Mouse (Mus musculus) bone marrow, adult 2 months (tissue): ENCODE results near the gene Crabp2. TPM values are rescaled to one million over a fixed set of nuclear protein-coding genes. Genes with fewer than 3 reads are reported as not detected.
A peak's percentile ranks its signal among the peaks of the same experiment; 100 is the strongest.
"Not testable (repeated sequence)": the region's sequence is repeated elsewhere in the genome, so short reads cannot be mapped to it uniquely, and the experiment has no call there.

Experiments
- H3K27ac ChIP-seq: fragments of 200-500 bp; 2 replicates; pipeline ENCODE4 v1.5.1; 2012; ENCODE audit warnings: low read depth, mild to moderate bottlenecking, control low read depth, inconsistent platforms, low read length; ENCODE audit not compliant: control insufficient read depth, poor library complexity, insufficient read depth
- H3K4me1 ChIP-seq: fragments of 200-500 bp; 2 replicates; pipeline ENCODE4 v1.6.1; 2011; ENCODE audit warnings: low read length; ENCODE audit not compliant: control insufficient read depth, insufficient read depth
- H3K4me3 ChIP-seq: fragments of 200-500 bp; replicated peaks from 2 replicates; pipeline ENCODE3; 2011; ENCODE audit warnings: mild to moderate bottlenecking, low read depth, low read length, control low read depth; ENCODE audit not compliant: control insufficient read depth
- CTCF ChIP-seq: fragments of 200-500 bp; IDR thresholded peaks from 2 replicates; pipeline ENCODE4 v1.5.1; 2011; ENCODE audit warnings: low read length, control low read depth; ENCODE audit not compliant: control insufficient read depth, insufficient read depth
- POLR2A ChIP-seq: fragments of 200-500 bp; IDR thresholded peaks from 2 replicates; pipeline ENCODE4 v1.6.1; 2011; ENCODE audit warnings: low read depth, mild to moderate bottlenecking, control low read depth, low read length, borderline replicate concordance; ENCODE audit not compliant: control insufficient read depth
- WGBS: fragments of 180-500 bp; shearing (Covaris S2); methylation state at CpG from one replicate; pipeline ENCODE4 v1.1.7; 2018; 5-methylcytosine and 5-hydroxymethylcytosine counted together
- polyA plus RNA-seq: library from polyadenylated mRNA; stranded (reverse); fragments of >200 nt; gene quantifications from 2 replicates; pipeline ENCODE4 v1.2.4, GENCODE M21; 2011; ENCODE audit warnings: low replicate concordance; ENCODE audit not compliant: missing spikeins, insufficient read depth, insufficient read length

Crabp2 gene
- polyA plus RNA-seq: 3.3 TPM in 1 of 2 replicates, not detected in the other

DNA sequence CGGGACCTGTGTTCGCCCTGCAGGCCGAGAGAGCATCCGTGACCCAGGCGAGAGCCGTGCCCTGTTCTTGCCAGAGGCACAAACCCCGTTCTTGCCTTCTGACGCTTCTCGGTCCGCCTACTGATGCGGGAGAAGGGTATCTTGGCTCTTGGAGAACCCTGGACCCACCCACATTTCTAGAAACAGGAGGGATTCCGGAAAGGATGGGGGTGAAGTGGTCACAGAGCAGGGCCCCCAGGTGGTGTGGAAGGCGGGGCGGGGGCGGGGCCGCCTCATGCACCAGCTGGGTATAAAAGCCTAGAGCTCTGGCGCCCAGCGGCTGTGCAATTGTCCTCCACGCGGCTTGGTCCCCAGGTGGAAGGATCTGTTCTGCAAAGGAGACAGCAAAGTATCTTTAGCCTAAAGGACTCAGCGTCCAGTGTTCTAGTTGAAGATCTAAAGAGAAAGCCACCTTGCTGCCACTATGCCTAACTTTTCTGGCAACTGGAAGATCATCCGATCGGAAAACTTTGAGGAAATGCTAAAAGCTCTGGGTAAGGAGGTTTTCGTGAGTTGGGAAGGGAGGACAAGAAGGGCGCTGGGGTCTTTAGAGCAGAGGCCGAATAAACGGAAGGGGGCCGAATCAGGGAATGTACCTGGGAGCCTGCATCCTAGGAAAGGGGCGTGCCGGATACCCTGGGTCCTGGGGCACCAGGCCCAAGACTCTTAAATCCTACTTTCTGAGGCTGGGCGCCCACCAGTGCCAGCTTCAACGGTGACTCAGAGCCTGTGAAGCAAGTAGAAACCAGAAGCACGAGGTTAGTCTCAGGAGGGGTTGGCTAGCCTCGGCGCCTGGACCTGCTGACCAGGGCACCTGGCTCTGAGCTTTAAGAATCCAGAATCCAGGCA lies at the start of gene Crabp2:
Gene Crabp2 (plus strand): TSS at position 289 of the 888 bp plus-strand sequence.
- TF ChIP-seq POLR2A: no peak
- TF ChIP-seq CTCF: no peak
- WGBS: 5% methylated on average over 35 of the region's 35 CpGs
- no peaks in the 10 kb centered on the region for H3K4me1 ChIP-seq
- H3K27ac ChIP-seq: no peak within 1 kb of the TSS; the same call in 1 of the 2 replicates
- no peak within 1 kb of the TSS for H3K4me3 ChIP-seq

DNA sequence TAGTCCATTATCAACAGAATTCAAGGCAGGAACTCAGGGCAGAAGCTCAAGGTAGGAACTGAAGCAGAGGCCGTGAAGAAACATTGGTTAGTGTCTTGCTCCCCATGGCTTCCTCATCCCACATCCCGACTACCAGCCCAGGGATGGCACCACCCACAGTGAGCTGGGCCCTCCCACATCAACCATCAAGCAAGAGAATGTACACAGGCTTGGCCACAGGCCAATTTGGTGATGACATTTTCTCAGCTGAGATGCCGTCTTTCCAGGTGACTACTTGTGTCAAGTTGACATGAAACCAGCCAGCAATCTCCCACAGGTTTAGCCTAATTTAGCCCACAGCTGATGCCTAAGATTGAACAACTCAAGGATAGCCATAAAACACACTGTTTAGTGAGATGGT lies 49.2 kb upstream of the Crabp2 start:
- no peak overlapping the region for H3K4me3 ChIP-seq
- WGBS: 46% methylated on average over 3 of the region's 3 CpGs
- H3K27ac ChIP-seq: no peak overlapping the region
- peaks cover 6% of the 10 kb centered on the region for H3K4me1 ChIP-seq
- TF ChIP-seq POLR2A (no peak), CTCF (no peak)

DNA sequence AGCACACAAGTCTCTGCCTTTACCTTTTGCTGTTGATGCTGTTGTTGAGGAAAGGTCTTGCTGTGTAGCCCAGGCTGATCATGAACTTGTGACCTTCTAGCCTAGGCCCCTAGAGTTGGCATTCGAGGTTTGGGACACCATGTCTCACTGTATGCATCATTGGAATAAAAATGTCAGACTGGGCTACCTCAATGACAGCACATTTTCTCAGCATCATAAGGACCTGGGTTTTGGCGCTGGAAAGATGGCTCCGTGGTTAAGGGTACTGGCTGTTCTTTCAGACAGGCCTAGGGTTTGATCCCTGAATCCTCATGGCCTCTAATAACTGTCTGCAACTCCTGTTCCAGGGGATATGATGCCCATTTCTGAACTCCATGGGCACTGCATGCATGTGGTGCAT lies 48.7 kb upstream of the Crabp2 start:
- 83% methylated on average over 3 of the region's 3 CpGs for WGBS
- peaks cover 6% of the 10 kb centered on the region for H3K4me1 ChIP-seq
- TF ChIP-seq CTCF (no peak), POLR2A (no peak)
- H3K27ac ChIP-seq: no peak overlapping the region
- no peak overlapping the region for H3K4me3 ChIP-seq

DNA sequence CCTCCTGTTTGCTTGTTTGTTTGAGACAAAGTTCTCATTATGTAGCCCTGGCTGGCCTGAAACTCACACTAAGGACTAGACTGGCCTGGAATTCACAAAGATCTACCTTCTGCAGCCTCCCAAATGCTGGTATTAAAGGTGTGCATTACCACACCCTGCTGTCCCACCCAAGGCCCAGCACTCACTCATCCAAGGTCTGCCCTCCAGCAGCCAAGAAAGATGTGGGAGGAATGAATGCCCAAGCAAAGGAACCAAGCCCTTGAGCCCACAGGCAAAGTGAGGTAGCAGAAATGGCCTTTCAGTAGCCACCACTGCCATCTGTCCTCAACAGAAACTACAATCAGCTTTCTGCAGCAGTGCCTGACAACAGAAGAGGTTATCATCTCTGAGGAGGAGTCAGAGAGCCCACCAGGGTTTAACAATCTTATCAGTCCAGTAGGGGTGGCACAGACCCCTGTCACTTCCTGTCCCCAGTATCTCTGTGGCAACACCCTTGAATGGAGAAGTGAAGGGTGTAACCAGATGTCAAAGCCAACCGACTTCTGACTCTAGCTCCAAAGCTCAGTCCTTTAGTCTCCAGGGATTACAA lies 47.3 kb upstream of the Crabp2 start:
- TF ChIP-seq POLR2A (no peak), CTCF (no peak)
- 3% methylated on average over 1 of the region's 1 CpGs for WGBS
- peaks cover 6% of the 10 kb centered on the region for H3K4me1 ChIP-seq
- H3K4me3 ChIP-seq: peak overlapping the region; percentile 1
- peak overlapping the region; percentile 75 for H3K27ac ChIP-seq

DNA sequence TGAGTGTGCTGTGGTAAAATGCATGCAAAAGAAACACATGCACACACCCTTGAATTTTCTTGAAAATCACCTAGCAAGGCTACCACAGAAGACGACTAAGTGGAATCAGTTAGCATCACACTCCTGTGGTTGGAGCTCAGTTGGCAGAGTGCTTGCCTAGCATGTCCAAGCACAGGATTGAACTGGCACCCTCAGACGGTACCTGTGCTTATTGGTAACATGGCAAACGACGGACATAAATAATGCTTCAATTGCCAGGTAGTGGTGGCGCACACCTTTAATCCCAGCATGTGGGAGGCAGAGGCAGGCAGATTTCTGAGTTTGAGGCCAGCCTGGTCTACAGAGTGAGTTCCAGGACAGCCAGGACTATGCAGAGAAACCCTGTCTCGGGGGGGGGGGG lies 46.5 kb upstream of the Crabp2 start:
- not testable (repeated sequence) for H3K4me3 ChIP-seq, H3K4me1 ChIP-seq
- peak overlapping the region; percentile 75; the same call in 1 of the 2 replicates for H3K27ac ChIP-seq
- WGBS: 44% methylated on average over 6 of the region's 6 CpGs

DNA sequence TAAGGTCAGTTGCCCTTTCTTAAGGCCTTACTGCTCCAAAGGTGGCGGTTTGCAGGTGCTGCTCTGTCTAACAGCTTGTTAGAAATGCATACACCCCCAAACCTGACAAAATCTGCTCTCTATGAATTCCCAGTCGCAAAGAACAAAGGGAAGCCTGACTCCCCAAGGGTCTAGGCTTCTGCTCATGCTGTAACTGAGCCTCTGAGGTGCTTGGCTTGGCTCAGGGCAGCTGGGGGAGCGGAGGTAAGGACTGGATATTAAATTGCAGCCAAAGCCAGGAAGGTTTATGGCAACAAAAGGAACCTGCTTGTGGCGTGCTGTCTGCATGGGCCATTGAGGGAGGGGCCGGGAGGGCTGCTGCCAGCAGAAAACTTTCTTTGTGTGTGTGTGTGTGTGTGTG lies 44.6 kb upstream of the Crabp2 start:
- peaks cover 6% of the 10 kb centered on the region for H3K4me1 ChIP-seq
- H3K27ac ChIP-seq: 0 out of 2 replicates have a peak overlapping the region, but pooled peaks have one; percentile 1
- WGBS: 69% methylated on average over 5 of the region's 5 CpGs
- no peak overlapping the region for H3K4me3 ChIP-seq
- TF ChIP-seq POLR2A: no peak
- no peak for TF ChIP-seq CTCF

DNA sequence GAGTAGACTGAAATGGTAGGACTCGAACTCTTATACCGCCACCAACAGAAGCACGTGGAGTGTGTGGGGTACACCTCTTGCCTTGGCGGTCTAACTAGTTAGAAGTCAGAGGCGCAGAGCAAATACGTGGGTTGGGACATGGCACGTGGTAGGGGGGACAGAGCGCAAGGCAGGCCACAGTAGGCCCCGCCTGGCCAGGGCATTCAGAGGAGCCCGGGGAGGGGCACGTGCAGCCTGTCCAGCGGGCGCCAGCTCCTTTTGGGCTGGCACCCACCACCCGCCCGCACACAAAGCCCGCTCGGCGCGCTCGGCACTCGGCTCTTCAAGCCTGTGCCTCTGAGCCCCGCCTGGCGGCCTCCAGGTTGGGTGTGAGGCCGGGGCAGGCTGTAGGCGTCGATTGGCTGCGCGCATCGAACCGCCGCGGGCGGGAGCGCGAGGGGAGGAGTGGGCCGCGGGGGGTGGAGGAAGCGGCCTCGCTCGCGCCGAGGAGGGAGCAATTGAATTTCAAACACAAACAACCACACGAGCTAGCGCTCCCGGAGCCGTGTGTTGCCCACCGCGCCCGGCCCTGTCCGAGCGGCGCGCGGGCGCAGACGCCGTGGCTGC lies 42.5 kb upstream of the Crabp2 start, which contains the start of gene Hdgf:
Gene Hdgf (plus strand): TSS at position 442 of the 606 bp plus-strand sequence.
- peak within 1 kb of the TSS; percentile 95 for H3K27ac ChIP-seq
- peaks cover 9% of the 10 kb centered on the region for H3K4me1 ChIP-seq
- 0 out of 2 replicates have a peak, but pooled peaks have one; percentile 2 for TF ChIP-seq CTCF
- peak; percentile 68; the same call in 1 of the 2 replicates for TF ChIP-seq POLR2A
- H3K4me3 ChIP-seq: peak within 1 kb of the TSS; percentile 83
- WGBS: under 1% methylated on average over 57 of the region's 57 CpGs

DNA sequence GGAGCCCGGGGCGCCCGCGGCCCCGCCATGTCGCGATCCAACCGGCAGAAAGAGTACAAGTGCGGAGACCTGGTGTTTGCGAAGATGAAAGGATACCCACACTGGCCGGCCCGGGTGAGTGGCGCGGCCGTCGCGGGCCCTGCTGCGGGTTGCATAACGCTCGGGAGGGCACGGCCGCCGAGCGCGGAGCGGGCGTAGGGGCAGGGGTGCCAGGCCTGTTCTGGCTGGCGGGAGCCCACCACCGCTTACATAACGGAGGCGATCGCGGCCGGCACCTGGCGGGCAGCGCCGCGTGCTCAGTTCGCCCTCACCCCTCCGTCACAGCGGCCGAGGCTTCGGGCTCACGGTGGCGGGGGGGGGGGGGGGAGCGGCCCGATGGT lies 41.9 kb upstream of the Crabp2 start:
- TF ChIP-seq CTCF: no peak
- TF ChIP-seq POLR2A: 0 out of 2 replicates have a peak, but pooled peaks have one; percentile 12
- H3K27ac ChIP-seq: peak overlapping the region; percentile 95
- H3K4me1 ChIP-seq: peaks cover 8% of the 10 kb centered on the region
- WGBS: under 1% methylated on average over 43 of the region's 47 CpGs
- H3K4me3 ChIP-seq: peak overlapping the region; percentile 83
